Mouse (Mus musculus) lung, embryonic 15.5 days (tissue): ENCODE results near the gene Smpdl3b. TPM values are rescaled to one million over a fixed set of nuclear protein-coding genes. Genes with fewer than 3 reads are reported as not detected.
"Not testable (repeated sequence)": the region's sequence is repeated elsewhere in the genome, so short reads cannot be mapped to it uniquely, and the experiment has no call there.

ENCODE experiments used
- ATAC-seq: fragments of 200-750 bp; cut with Nextera tagmentation; 2 replicates; pipeline ENCODE4 v1.8.0; 2017; ENCODE audit warnings: moderate number of reproducible peaks, borderline replicate concordance; ENCODE audit not compliant: low FRiP score, low TSS enrichment; ENCODE audit errors: extremely low read depth
- H3K27ac ChIP-seq: fragments of 300-500 bp; sonication (generic); 2 replicates; pipeline ENCODE4 v1.5.1; 2015; ENCODE audit warnings: moderate library complexity, mild to moderate bottlenecking, inconsistent platforms
- H3K27me3 ChIP-seq: fragments of 300-500 bp; sonication (generic); 2 replicates; pipeline ENCODE4 v1.6.1; 2015; ENCODE audit warnings: inconsistent platforms
- H3K36me3 ChIP-seq: fragments of 300-500 bp; sonication (generic); 2 replicates; pipeline ENCODE4 v1.6.1; 2015; ENCODE audit warnings: inconsistent platforms
- H3K4me1 ChIP-seq: fragments of 300-500 bp; sonication (generic); 2 replicates; pipeline ENCODE4 v1.6.1; 2015; ENCODE audit warnings: inconsistent platforms
- H3K4me2 ChIP-seq: fragments of 300-500 bp; sonication (generic); 2 replicates; pipeline ENCODE4 v1.6.1; 2015; ENCODE audit warnings: inconsistent platforms, mild to moderate bottlenecking, moderate library complexity
- H3K4me3 ChIP-seq: fragments of 300-500 bp; sonication (generic); 2 replicates; pipeline ENCODE4 v1.5.1; 2015; ENCODE audit warnings: mild to moderate bottlenecking, inconsistent platforms
- H3K9ac ChIP-seq: fragments of 300-500 bp; sonication (generic); 2 replicates; pipeline ENCODE4 v1.6.1; 2015; ENCODE audit warnings: inconsistent platforms
- H3K9me3 ChIP-seq: fragments of 300-500 bp; sonication (generic); 2 replicates; pipeline ENCODE4 v1.6.1; 2016; ENCODE audit warnings: inconsistent platforms
- WGBS: fragments of 180-500 bp; shearing (Covaris S2); methylation state at CpG from one replicate; pipeline ENCODE4 v1.1.7; 2015; 5-methylcytosine and 5-hydroxymethylcytosine counted together
- polyA plus RNA-seq: library from polyadenylated mRNA; unstranded; fragments of >200 nt; fragmentation: Nextera tagmentation; extraction: Ambion mirVana; gene quantifications from 2 replicates; pipeline ENCODE4 v1.2.1, GENCODE M21; 2015

Gene Smpdl3b
- polyA plus RNA-seq, 1 experiment from 2014 or later: 6.4 TPM

- Histone ChIP-seq H3K4me3 (no peak overlapping the region), H3K4me2 (no peak overlapping the region), H3K27ac (no peak overlapping the region), H3K9me3 (no peaks in the 10 kb centered on the region), H3K36me3 (peaks cover 75% of the 10 kb centered on the region), H3K4me1 (no peaks in the 10 kb centered on the region), H3K9ac (no peak overlapping the region), H3K27me3 (no peaks in the 10 kb centered on the region)
- ATAC-seq: no peak
- WGBS: 83% methylated on average over 5 of the region's 5 CpGs
These were observed 19.7 kb upstream of the Smpdl3b start for GRCm38 (mm10) chr4:132776764-132777163.

GRCm38 (mm10) chr4:132774905-132775304 is 17.9 kb upstream of the Smpdl3b start:
- no peak overlapping the region for H3K27ac ChIP-seq
- H3K27me3 ChIP-seq: no peaks in the 10 kb centered on the region
- H3K4me2 ChIP-seq: no peak overlapping the region
- no peaks in the 10 kb centered on the region for H3K4me1 ChIP-seq
- no peak for ATAC-seq
- peaks cover 92% of the 10 kb centered on the region for H3K36me3 ChIP-seq
- no peaks in the 10 kb centered on the region for H3K9me3 ChIP-seq
- no peak overlapping the region for H3K4me3 ChIP-seq
- WGBS: 75% methylated on average over 3 of the region's 3 CpGs
- H3K9ac ChIP-seq: no peak overlapping the region

GRCm38 (mm10) chr4:132771776-132772175 is 14.7 kb upstream of the Smpdl3b start:
- no peak overlapping the region for H3K9ac ChIP-seq
- no peak overlapping the region for H3K27ac ChIP-seq
- peaks cover 65% of the 10 kb centered on the region for H3K36me3 ChIP-seq
- H3K9me3 ChIP-seq: no peaks in the 10 kb centered on the region
- WGBS: 73% methylated on average over 9 of the region's 9 CpGs
- H3K27me3 ChIP-seq: no peaks in the 10 kb centered on the region
- no peak for ATAC-seq
- no peak overlapping the region for H3K4me2 ChIP-seq
- peaks cover 11% of the 10 kb centered on the region for H3K4me1 ChIP-seq
- H3K4me3 ChIP-seq: no peak overlapping the region

- Histone ChIP-seq H3K9ac (peak within 1 kb of the TSS; percentile 79), H3K36me3 (peaks cover 31% of the 10 kb centered on the region), H3K4me1 (peaks cover 11% of the 10 kb centered on the region), H3K27me3 (no peaks in the 10 kb centered on the region), H3K4me2 (peak within 1 kb of the TSS; percentile 59), H3K27ac (peak within 1 kb of the TSS; percentile 69), H3K9me3 (no peaks in the 10 kb centered on the region), H3K4me3 (peak within 1 kb of the TSS; percentile 78)
- under 1% methylated on average over 71 of the region's 71 CpGs for WGBS
- peak; percentile 97 for ATAC-seq
These were observed 11.1 kb upstream of the Smpdl3b start, which contains the start of gene Rpa2 for GRCm38 (mm10) chr4:132767914-132768876. Gene Rpa2, plus strand, starts transcription at chr4:132768332.

- not testable (repeated sequence) for ATAC-seq, H3K4me3 ChIP-seq
- WGBS: 80% methylated on average over 3 of the region's 3 CpGs
These were observed 6.1 kb upstream of the Smpdl3b start for GRCm38 (mm10) chr4:132763125-132763524.

GRCm38 (mm10) chr4:132762602-132763001 is 5.5 kb upstream of the Smpdl3b start:
- Histone ChIP-seq H3K4me1 (peaks cover 2% of the 10 kb centered on the region), H3K27me3 (peaks cover 6% of the 10 kb centered on the region; the same call in 1 of the 2 replicates), H3K27ac (no peak overlapping the region), H3K9me3 (no peaks in the 10 kb centered on the region), H3K9ac (no peak overlapping the region), H3K36me3 (no peaks in the 10 kb centered on the region), H3K4me3 (no peak overlapping the region), H3K4me2 (no peak overlapping the region)
- ATAC-seq: no peak
- WGBS: 60% methylated on average over 6 of the region's 6 CpGs

More at GRCm38 (mm10) chr4:132763125-132763524, 6.1 kb upstream of the Smpdl3b start:
- H3K4me1 ChIP-seq, H3K4me2 ChIP-seq, H3K9ac ChIP-seq, H3K9me3 ChIP-seq, H3K27me3 ChIP-seq, H3K27ac ChIP-seq, H3K36me3 ChIP-seq: not testable (repeated sequence)

- no peak overlapping the region for H3K4me2 ChIP-seq
- WGBS: 44% methylated on average over 3 of the region's 3 CpGs
- H3K27ac ChIP-seq: no peak overlapping the region
- no peak overlapping the region for H3K9ac ChIP-seq
- H3K9me3 ChIP-seq: no peaks in the 10 kb centered on the region
- no peak overlapping the region for H3K4me3 ChIP-seq
- peaks cover 12% of the 10 kb centered on the region; the same call in 1 of the 2 replicates for H3K4me1 ChIP-seq
- H3K27me3 ChIP-seq: peaks cover 12% of the 10 kb centered on the region; the same call in 1 of the 2 replicates
- ATAC-seq: no peak
- no peaks in the 10 kb centered on the region for H3K36me3 ChIP-seq
These were observed 3.2 kb upstream of the Smpdl3b start for GRCm38 (mm10) chr4:132760296-132760695.

- no peak overlapping the region for H3K9ac ChIP-seq
- H3K4me1 ChIP-seq: peaks cover 12% of the 10 kb centered on the region; the same call in 1 of the 2 replicates
- no peak overlapping the region for H3K27ac ChIP-seq
- H3K36me3 ChIP-seq: no peaks in the 10 kb centered on the region
- peaks cover 12% of the 10 kb centered on the region; the same call in 1 of the 2 replicates for H3K27me3 ChIP-seq
- 76% methylated on average over 7 of the region's 7 CpGs for WGBS
- H3K4me3 ChIP-seq: 0 out of 2 replicates have a peak overlapping the region, but pooled peaks have one; percentile 48
- no peak for ATAC-seq
- H3K9me3 ChIP-seq: no peaks in the 10 kb centered on the region
- H3K4me2 ChIP-seq: peak overlapping the region; percentile 94
These were observed 740 bp upstream of the Smpdl3b start for GRCm38 (mm10) chr4:132757633-132758351.

GRCm38 (mm10) chr4:132752992-132753391 is 4.1 kb downstream of the Smpdl3b start:
- Histone ChIP-seq H3K4me1 (peaks cover 12% of the 10 kb centered on the region; the same call in 1 of the 2 replicates), H3K36me3 (no peaks in the 10 kb centered on the region), H3K9me3 (no peaks in the 10 kb centered on the region), H3K9ac (no peak overlapping the region), H3K4me3 (no peak overlapping the region), H3K27me3 (peaks cover 9% of the 10 kb centered on the region; the same call in 1 of the 2 replicates), H3K4me2 (no peak overlapping the region), H3K27ac (no peak overlapping the region)
- no peak for ATAC-seq
- 43% methylated on average over 6 of the region's 6 CpGs for WGBS

GRCm38 (mm10) chr4:132749258-132749982 is 7.6 kb downstream of the Smpdl3b start:
- H3K4me1 ChIP-seq: no peaks in the 10 kb centered on the region
- H3K4me3 ChIP-seq: no peak overlapping the region
- 77% methylated on average over 6 of the region's 6 CpGs for WGBS
- ATAC-seq: no peak
- no peak overlapping the region for H3K9ac ChIP-seq
- no peaks in the 10 kb centered on the region for H3K9me3 ChIP-seq
- no peaks in the 10 kb centered on the region for H3K36me3 ChIP-seq
- no peak overlapping the region for H3K4me2 ChIP-seq
- no peak overlapping the region for H3K27ac ChIP-seq
- H3K27me3 ChIP-seq: no peaks in the 10 kb centered on the region

GRCm38 (mm10) chr4:132748778-132749177 is 8.3 kb downstream of the Smpdl3b start:
- Histone ChIP-seq H3K36me3 (no peaks in the 10 kb centered on the region), H3K9ac (no peak overlapping the region), H3K27ac (no peak overlapping the region), H3K9me3 (no peaks in the 10 kb centered on the region), H3K4me3 (no peak overlapping the region), H3K4me1 (0 out of 2 replicates have a peak, but pooled peaks cover 2% of the 10 kb centered on the region), H3K27me3 (no peaks in the 10 kb centered on the region), H3K4me2 (no peak overlapping the region)
- ATAC-seq: no peak
- WGBS: 96% methylated on average over 4 of the region's 4 CpGs
